Mouse (Mus musculus) liver, postnatal 0 days (tissue): ENCODE results near the gene Nop56. TPM values are rescaled to one million over a fixed set of nuclear protein-coding genes. Genes with fewer than 3 reads are reported as not detected.

Source experiments
- ATAC-seq: fragments of 200-750 bp; cut with Nextera tagmentation; 2 replicates; pipeline ENCODE4 v1.8.0; 2017; ENCODE audit warnings: mild to moderate bottlenecking, moderate library complexity
- DNase-seq: peaks from one replicate; pipeline ENCODE4 v3.0.0-alpha.2; 2016
- H3K27ac ChIP-seq: fragments of 300-500 bp; sonication (generic); 2 replicates; pipeline ENCODE4 v1.5.1; 2014; ENCODE audit warnings: antibody characterized with exemption, moderate library complexity, mild to moderate bottlenecking, low read depth
- H3K27me3 ChIP-seq: fragments of 300-500 bp; sonication (generic); 2 replicates; pipeline ENCODE4 v1.6.1; 2014; ENCODE audit warnings: low read length, control low read depth, mixed read lengths; ENCODE audit not compliant: insufficient read depth
- H3K36me3 ChIP-seq: fragments of 300-500 bp; sonication (generic); replicated peaks from 2 replicates; pipeline ENCODE4 v1.6.1; 2014; ENCODE audit warnings: mild to moderate bottlenecking, control low read depth, low read length, moderate library complexity, mixed read lengths; ENCODE audit not compliant: insufficient read depth
- H3K4me1 ChIP-seq: fragments of 300-500 bp; sonication (generic); 2 replicates; pipeline ENCODE4 v1.6.1; 2014; ENCODE audit warnings: antibody characterized with exemption, mild to moderate bottlenecking, control low read depth; ENCODE audit not compliant: insufficient read depth
- H3K4me2 ChIP-seq: fragments of 300-500 bp; sonication (generic); 2 replicates; pipeline ENCODE4 v1.6.1; 2014; ENCODE audit warnings: low read depth, mild to moderate bottlenecking, low read length, moderate library complexity, mixed read lengths
- H3K4me3 ChIP-seq: fragments of 300-500 bp; sonication (generic); 2 replicates; pipeline ENCODE4 v1.5.1; 2014; ENCODE audit warnings: low read depth, low read length
- H3K9ac ChIP-seq: fragments of 300-500 bp; sonication (generic); replicated peaks from 2 replicates; pipeline ENCODE4 v1.6.1; 2014; ENCODE audit warnings: mild to moderate bottlenecking, moderate library complexity
- H3K9me3 ChIP-seq: fragments of 300-500 bp; sonication (generic); 2 replicates; pipeline ENCODE4 v1.6.1; 2016; ENCODE audit warnings: mild to moderate bottlenecking, control low read depth, low read length, mixed read lengths
- CTCF ChIP-seq: sonication (generic); IDR thresholded peaks from 2 replicates; pipeline ENCODE4 v1.5.1; 2016; ENCODE audit warnings: antibody characterized with exemption, low read depth
- EP300 ChIP-seq: IDR thresholded peaks from 2 replicates; pipeline ENCODE4 v1.6.1; 2016; ENCODE audit warnings: antibody characterized with exemption, low read depth, mild to moderate bottlenecking
- WGBS: fragments of 180-500 bp; shearing (Covaris S2); extraction: QIAGEN DNeasy Blood & Tissue Kit; methylation state at CpG from one replicate; pipeline ENCODE4 v1.1.7; 2014; ENCODE audit not compliant: insufficient replicate concordance; 5-methylcytosine and 5-hydroxymethylcytosine counted together
- polyA plus RNA-seq: library from polyadenylated mRNA; unstranded; fragments of >200 nt; fragmentation: Nextera tagmentation; extraction: Ambion mirVana; gene quantifications from 2 replicates; pipeline ENCODE4 v1.2.1, GENCODE M21; 2015

Nop56 gene
- polyA plus RNA-seq, 1 experiment from 2014 or later = 91.2 TPM

DNA sequence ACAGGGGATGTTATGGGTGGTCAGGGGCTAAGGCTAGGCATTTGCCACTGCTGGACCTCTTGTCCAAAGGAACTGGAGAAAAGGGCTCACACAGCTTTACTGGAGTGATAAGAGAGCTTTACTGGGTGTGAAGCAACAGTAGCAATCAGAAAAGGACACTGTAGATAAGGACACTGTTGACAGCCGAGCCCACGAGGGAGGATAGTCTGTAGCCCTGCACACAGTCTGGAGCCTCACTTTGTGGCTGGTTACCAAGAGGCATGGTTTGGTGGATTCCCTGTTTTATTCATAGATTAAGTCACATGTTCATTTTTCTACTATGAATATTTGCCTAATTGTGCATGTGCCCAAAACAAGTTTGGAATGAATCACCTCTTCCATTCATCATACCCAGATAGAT, 11.8 kb upstream of the Nop56 start:
- Histone ChIP-seq H3K4me3 (no peak overlapping the region), H3K4me2 (peak overlapping the region; percentile 42), H3K9me3 (no peaks in the 10 kb centered on the region), H3K36me3 (no peaks in the 10 kb centered on the region), H3K9ac (no peak overlapping the region), H3K27ac (no peak overlapping the region), H3K27me3 (no peaks in the 10 kb centered on the region), H3K4me1 (peaks cover 12% of the 10 kb centered on the region)
- 11% methylated on average over 2 of the region's 2 CpGs for WGBS
- DNase-seq (no peak), ATAC-seq (peak; percentile 85)
- no peak for TF ChIP-seq CTCF
- peak; percentile 65 for TF ChIP-seq EP300

GRCm38 (mm10) chr2:130265520-130265919, 8.7 kb upstream of the Nop56 start:
- Histone ChIP-seq H3K36me3 (no peaks in the 10 kb centered on the region), H3K4me1 (peaks cover 12% of the 10 kb centered on the region), H3K9ac (0 out of 2 replicates have a peak overlapping the region, but pooled peaks have one; percentile 26), H3K27ac (peak overlapping the region; percentile 55; the same call in 1 of the 2 replicates), H3K4me2 (peak overlapping the region; percentile 46), H3K27me3 (no peaks in the 10 kb centered on the region), H3K9me3 (no peaks in the 10 kb centered on the region), H3K4me3 (peak overlapping the region; percentile 39)
- 67% methylated on average over 1 of the region's 1 CpGs for WGBS
- DNase-seq (peak; percentile 32), ATAC-seq (peak; percentile 84)
- TF ChIP-seq EP300 = peak; percentile 57
- TF ChIP-seq CTCF = no peak

- Histone ChIP-seq H3K36me3 (no peaks in the 10 kb centered on the region), H3K27ac (no peak overlapping the region), H3K4me2 (no peak overlapping the region), H3K9ac (no peak overlapping the region), H3K27me3 (no peaks in the 10 kb centered on the region), H3K4me1 (peaks cover 6% of the 10 kb centered on the region; the same call in 1 of the 2 replicates), H3K9me3 (no peaks in the 10 kb centered on the region), H3K4me3 (no peak overlapping the region)
- no peak for DNase-seq
- WGBS = 74% methylated on average over 7 of the region's 7 CpGs
- ATAC-seq = no peak
- TF ChIP-seq CTCF (peak; percentile 4; the same call in 1 of the 2 replicates), EP300 (no peak)
Observed at GRCm38 (mm10) chr2:130268074-130268473, 6.2 kb upstream of the Nop56 start.

- TF ChIP-seq CTCF = no peak
- TF ChIP-seq EP300 = no peak
- Histone ChIP-seq H3K4me2 (peak overlapping the region; percentile 95), H3K9ac (peak overlapping the region; percentile 88), H3K27me3 (no peaks in the 10 kb centered on the region), H3K4me3 (peak overlapping the region; percentile 91), H3K9me3 (no peaks in the 10 kb centered on the region), H3K36me3 (peaks cover 32% of the 10 kb centered on the region), H3K27ac (peak overlapping the region; percentile 77), H3K4me1 (peaks cover 26% of the 10 kb centered on the region)
- 2% methylated on average over 14 of the region's 14 CpGs for WGBS
- ATAC-seq = peak; percentile 14
- DNase-seq = no peak
Observed at GRCm38 (mm10) chr2:130273732-130274131, 498 bp upstream of the Nop56 start.

DNA sequence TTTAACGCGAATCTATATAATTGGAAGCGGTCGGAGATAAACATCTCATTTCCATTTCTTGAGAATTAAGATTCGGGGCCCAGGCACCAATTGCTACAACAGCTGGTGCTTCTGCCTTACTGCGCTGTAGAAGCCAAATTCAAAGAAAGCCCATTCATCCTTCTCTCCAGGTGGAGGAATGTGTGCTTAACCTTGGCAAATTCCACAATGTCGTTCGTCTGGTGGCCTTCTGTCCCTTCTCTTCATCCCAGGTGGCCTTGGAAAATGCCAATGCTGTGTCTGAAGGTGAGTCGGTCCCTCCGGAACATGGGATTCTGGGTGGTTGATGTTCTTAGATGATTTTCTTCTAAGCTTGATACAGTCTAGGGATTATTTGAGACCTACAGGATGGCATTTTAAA, 632 bp downstream of the Nop56 start:
- ATAC-seq (no peak), DNase-seq (no peak)
- peak overlapping the region; percentile 88 for H3K9ac ChIP-seq
- H3K27me3 ChIP-seq = no peaks in the 10 kb centered on the region
- H3K4me1 ChIP-seq = peaks cover 26% of the 10 kb centered on the region
- peak overlapping the region; percentile 95 for H3K4me2 ChIP-seq
- H3K36me3 ChIP-seq = peaks cover 39% of the 10 kb centered on the region
- WGBS = under 1% methylated on average over 10 of the region's 10 CpGs
- peak overlapping the region; percentile 81; the same call in 1 of the 2 replicates for H3K27ac ChIP-seq
- no peaks in the 10 kb centered on the region for H3K9me3 ChIP-seq
- peak overlapping the region; percentile 91 for H3K4me3 ChIP-seq
- TF ChIP-seq CTCF = no peak
- no peak for TF ChIP-seq EP300

- Histone ChIP-seq H3K4me3 (peak overlapping the region; percentile 91), H3K27me3 (no peaks in the 10 kb centered on the region), H3K4me2 (peak overlapping the region; percentile 95), H3K36me3 (peaks cover 45% of the 10 kb centered on the region), H3K4me1 (peaks cover 26% of the 10 kb centered on the region), H3K9me3 (no peaks in the 10 kb centered on the region), H3K27ac (no peak overlapping the region), H3K9ac (no peak overlapping the region)
- TF ChIP-seq EP300 = no peak
- peak; percentile 90 for TF ChIP-seq CTCF
- WGBS = 37% methylated on average over 6 of the region's 6 CpGs
- DNase-seq = peak; percentile 87
- ATAC-seq = no peak
Observed at GRCm38 (mm10) chr2:130275649-130276048, 1.4 kb downstream of the Nop56 start.

GRCm38 (mm10) chr2:130279600-130280091, 5.4 kb downstream of the Nop56 start:
- H3K27me3 ChIP-seq = no peaks in the 10 kb centered on the region
- no peaks in the 10 kb centered on the region for H3K9me3 ChIP-seq
- H3K4me1 ChIP-seq = peaks cover 28% of the 10 kb centered on the region
- TF ChIP-seq EP300 (no peak), CTCF (no peak)
- no peak overlapping the region for H3K27ac ChIP-seq
- no peak for ATAC-seq
- H3K4me2 ChIP-seq = no peak overlapping the region
- H3K4me3 ChIP-seq = no peak overlapping the region
- 49% methylated on average over 8 of the region's 8 CpGs for WGBS
- H3K36me3 ChIP-seq = peaks cover 57% of the 10 kb centered on the region
- H3K9ac ChIP-seq = no peak overlapping the region
- DNase-seq = no peak
